Mouse (Mus musculus) limb, embryonic 11.5 days (tissue): Measurements from ENCODE around the gene Spast. TPM values are rescaled to one million over a fixed set of nuclear protein-coding genes. Genes with fewer than 3 reads are reported as not detected.

Experiments
- ATAC-seq: fragments of 200-750 bp; cut with Nextera tagmentation; 2 replicates; pipeline ENCODE4 v1.8.0; 2017; ENCODE audit warnings: low read depth; ENCODE audit not compliant: insufficient number of reproducible peaks, low FRiP score, low TSS enrichment
- DNase-seq: peaks from one replicate; pipeline ENCODE4 v3.0.0-alpha.2; 2015; ENCODE audit warnings: low spot score
- H3K27ac ChIP-seq: fragments of 300-500 bp; sonication (generic); replicated peaks from 2 replicates; pipeline ENCODE4 v1.5.1; 2014; ENCODE audit warnings: low read depth, mild to moderate bottlenecking, low read length
- H3K27me3 ChIP-seq: fragments of 300-500 bp; sonication (generic); 2 replicates; pipeline ENCODE4 v1.6.1; 2014; ENCODE audit warnings: mild to moderate bottlenecking, low read length, mixed read lengths; ENCODE audit not compliant: control insufficient read depth, insufficient read depth
- H3K36me3 ChIP-seq: fragments of 300-500 bp; sonication (generic); 2 replicates; pipeline ENCODE4 v1.6.1; 2014; ENCODE audit warnings: mild to moderate bottlenecking, low read length, moderate library complexity, mixed read lengths; ENCODE audit not compliant: control insufficient read depth, insufficient read depth
- H3K4me1 ChIP-seq: fragments of 300-500 bp; sonication (generic); 2 replicates; pipeline ENCODE4 v1.6.1; 2014; ENCODE audit warnings: low read length, mixed read lengths; ENCODE audit not compliant: control insufficient read depth, insufficient read depth
- H3K4me2 ChIP-seq: fragments of 300-500 bp; sonication (generic); 2 replicates; pipeline ENCODE4 v1.6.1; 2014; ENCODE audit warnings: low read depth, mild to moderate bottlenecking, moderate library complexity; ENCODE audit not compliant: severe bottlenecking
- H3K4me3 ChIP-seq: fragments of 300-500 bp; sonication (generic); 2 replicates; pipeline ENCODE4 v1.5.1; 2014; ENCODE audit warnings: low read depth, low read length
- H3K9ac ChIP-seq: fragments of 300-500 bp; sonication (generic); 2 replicates; pipeline ENCODE4 v1.6.1; 2014; ENCODE audit warnings: mild to moderate bottlenecking, low read length
- H3K9me3 ChIP-seq: fragments of 300-500 bp; sonication (generic); 2 replicates; pipeline ENCODE4 v1.6.1; 2016; ENCODE audit warnings: low read length; ENCODE audit not compliant: control insufficient read depth
- WGBS: fragments of 180-500 bp; shearing (Covaris S2); extraction: QIAGEN DNeasy Blood & Tissue Kit; methylation state at CpG from one replicate; pipeline ENCODE4 v1.1.7; 2014; 5-methylcytosine and 5-hydroxymethylcytosine counted together
- polyA plus RNA-seq: library from polyadenylated mRNA; unstranded; fragments of >200 nt; fragmentation: Nextera tagmentation; extraction: Ambion mirVana; gene quantifications from 2 replicates; pipeline ENCODE4 v1.2.1, GENCODE M21; 2014

The Spast gene
- polyA plus RNA-seq, 1 experiment from 2014 or later = 31.2 TPM

DNA sequence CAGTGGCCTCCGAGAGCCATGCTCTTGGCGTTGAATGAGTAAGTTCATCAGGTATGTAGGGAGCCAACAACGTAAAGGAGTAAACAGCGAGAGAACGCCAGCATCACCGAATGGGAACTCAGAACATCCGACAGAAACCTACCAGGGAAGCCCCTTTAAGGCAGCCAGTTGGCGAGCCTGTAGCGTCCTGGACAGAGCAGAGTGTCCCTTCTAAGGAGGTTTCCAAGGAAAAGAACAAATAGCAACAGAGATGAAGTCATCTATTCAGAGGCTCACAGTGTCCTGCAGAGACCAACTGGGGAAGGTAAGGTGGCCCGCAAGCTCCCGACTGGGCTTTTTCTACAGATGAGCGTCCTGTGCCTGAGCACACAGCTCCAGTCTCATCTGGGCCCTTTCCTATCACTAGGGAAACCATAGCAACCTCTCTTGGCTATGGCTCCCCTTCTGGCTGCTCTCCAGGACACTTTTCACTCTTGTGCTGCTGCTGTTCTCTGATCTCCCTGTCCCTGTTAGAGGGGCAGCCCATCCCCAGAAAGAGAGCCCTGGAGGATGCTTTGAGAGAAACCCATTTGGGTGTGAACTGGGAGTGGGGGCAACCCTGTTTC, 85.7 kb downstream of the Spast start:
- Histone ChIP-seq H3K4me3 (no peak overlapping the region), H3K27me3 (no peaks in the 10 kb centered on the region), H3K27ac (no peak overlapping the region), H3K36me3 (peaks cover 6% of the 10 kb centered on the region), H3K9ac (no peak overlapping the region), H3K9me3 (no peaks in the 10 kb centered on the region), H3K4me1 (no peaks in the 10 kb centered on the region), H3K4me2 (no peak overlapping the region)
- ATAC-seq (no peak), DNase-seq (no peak)
- 93% methylated on average over 12 of the region's 12 CpGs for WGBS

DNA sequence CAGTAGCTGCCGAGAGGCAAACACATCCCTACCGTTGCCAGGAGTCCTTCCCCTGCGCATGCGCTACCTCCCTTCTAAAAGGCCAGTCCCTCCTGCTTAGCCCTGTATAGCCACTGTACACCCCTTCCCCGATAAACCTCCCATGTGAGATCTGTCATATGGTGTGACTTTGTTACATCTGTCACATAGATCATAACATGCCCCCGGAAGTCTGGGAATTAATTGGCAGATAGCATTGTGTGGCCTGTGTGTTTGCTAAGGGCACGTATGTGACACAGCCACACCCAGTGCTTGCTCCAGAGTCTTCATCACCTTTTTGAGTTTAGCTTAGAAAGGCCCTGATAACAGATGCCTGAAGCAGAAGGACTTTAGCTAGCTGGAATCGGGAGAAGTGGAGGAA, 91.3 kb downstream of the Spast start:
- no peaks in the 10 kb centered on the region for H3K36me3 ChIP-seq
- H3K27me3 ChIP-seq = no peaks in the 10 kb centered on the region
- DNase-seq = no peak
- no peak overlapping the region for H3K4me2 ChIP-seq
- no peak for ATAC-seq
- H3K9me3 ChIP-seq = no peaks in the 10 kb centered on the region
- H3K27ac ChIP-seq = no peak overlapping the region
- no peak overlapping the region for H3K4me3 ChIP-seq
- H3K9ac ChIP-seq = no peak overlapping the region
- H3K4me1 ChIP-seq = no peaks in the 10 kb centered on the region
- 90% methylated on average over 8 of the region's 8 CpGs for WGBS

DNA sequence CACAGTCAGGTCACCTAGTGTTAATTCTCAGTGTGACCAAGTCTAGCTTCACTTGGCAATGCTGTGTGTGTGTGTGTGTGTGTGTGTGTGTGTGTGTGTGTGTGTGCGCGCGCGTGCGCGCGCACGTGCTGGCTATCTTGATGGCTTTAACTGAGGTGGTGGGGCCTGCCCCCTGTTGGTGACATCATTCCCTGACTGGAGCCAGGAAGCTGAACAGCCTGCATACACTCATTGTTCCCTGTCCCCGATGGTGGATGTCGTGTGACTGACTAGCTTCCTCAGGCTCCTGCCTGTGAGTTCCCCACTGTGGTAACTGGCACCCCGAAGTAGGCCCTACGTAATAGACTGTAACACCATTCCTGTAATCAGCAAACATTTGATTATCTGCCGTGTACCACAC, 92.7 kb downstream of the Spast start:
- Histone ChIP-seq H3K27me3 (no peaks in the 10 kb centered on the region), H3K4me3 (no peak overlapping the region), H3K9me3 (no peaks in the 10 kb centered on the region), H3K4me1 (no peaks in the 10 kb centered on the region), H3K9ac (no peak overlapping the region), H3K4me2 (no peak overlapping the region), H3K27ac (no peak overlapping the region), H3K36me3 (no peaks in the 10 kb centered on the region)
- peak; percentile 25 for DNase-seq
- WGBS = 77% methylated on average over 13 of the region's 13 CpGs
- ATAC-seq = no peak

- H3K9ac ChIP-seq = no peak overlapping the region
- H3K36me3 ChIP-seq = no peaks in the 10 kb centered on the region
- ATAC-seq (no peak), DNase-seq (no peak)
- 93% methylated on average over 5 of the region's 5 CpGs for WGBS
- no peaks in the 10 kb centered on the region for H3K27me3 ChIP-seq
- H3K9me3 ChIP-seq = no peaks in the 10 kb centered on the region
- no peaks in the 10 kb centered on the region for H3K4me1 ChIP-seq
- H3K4me3 ChIP-seq = no peak overlapping the region
- no peak overlapping the region for H3K4me2 ChIP-seq
- no peak overlapping the region for H3K27ac ChIP-seq
Observed at GRCm38 (mm10) chr17:74432631-74433030, 93.8 kb downstream of the Spast start.

- Histone ChIP-seq H3K9ac (no peak overlapping the region), H3K27ac (no peak overlapping the region), H3K27me3 (no peaks in the 10 kb centered on the region), H3K4me2 (no peak overlapping the region), H3K4me1 (no peaks in the 10 kb centered on the region), H3K9me3 (no peaks in the 10 kb centered on the region), H3K4me3 (no peak overlapping the region), H3K36me3 (no peaks in the 10 kb centered on the region)
- DNase-seq (no peak), ATAC-seq (no peak)
- WGBS = 83% methylated on average over 9 of the region's 9 CpGs
Observed at GRCm38 (mm10) chr17:74437762-74438161, 99.0 kb downstream of the Spast start.

GRCm38 (mm10) chr17:74440486-74440885, 101.7 kb downstream of the Spast start:
- WGBS = 82% methylated on average over 5 of the region's 5 CpGs
- no peaks in the 10 kb centered on the region for H3K36me3 ChIP-seq

More at GRCm38 (mm10) chr17:74440486-74440885, 101.7 kb downstream of the Spast start:
- H3K9me3 ChIP-seq = no peaks in the 10 kb centered on the region
- H3K4me3 ChIP-seq = no peak overlapping the region
- no peak overlapping the region for H3K27ac ChIP-seq
- H3K9ac ChIP-seq = no peak overlapping the region
- ATAC-seq (no peak), DNase-seq (no peak)
- no peaks in the 10 kb centered on the region for H3K4me1 ChIP-seq
- no peaks in the 10 kb centered on the region for H3K27me3 ChIP-seq
- H3K4me2 ChIP-seq = no peak overlapping the region

Other genes starting within 250 kb of the Spast start
- 89.2 and 94.3 TPM in 2 replicates for gene Memo1, start 43.5 kb upstream of the Spast start, polyA plus RNA-seq
- 275 and 279 TPM in 2 replicates for gene Dpy30, start 15.0 kb upstream of the Spast start, polyA plus RNA-seq
- gene Slc30a6, start 56.6 kb downstream of the Spast start, polyA plus RNA-seq = 41.5 TPM in 2 replicates
- 0.14 and 0.20 TPM in 2 replicates for gene Nlrc4, start 120.2 kb downstream of the Spast start, polyA plus RNA-seq
- gene Yipf4, start 150.5 kb downstream of the Spast start, polyA plus RNA-seq = 45.1 and 52.0 TPM in 2 replicates
- gene Birc6, start 189.3 kb downstream of the Spast start, polyA plus RNA-seq = 82.5 and 96.1 TPM in 2 replicates